Mouse (Mus musculus) kidney, embryonic 16.5 days (tissue): ENCODE measurements at regions not wholly inside any gene's neighbourhood (a gene's known extent, or its start where the extent isn't known, plus 50 kb on each side); places are given as distances from the start of the nearest gene placed in this dataset.

Source experiments
- ATAC-seq: fragments of 200-750 bp; cut with Nextera tagmentation; 2 replicates; pipeline ENCODE4 v1.8.0; 2017; ENCODE audit warnings: moderate TSS enrichment; ENCODE audit not compliant: low FRiP score, low TSS enrichment
- H3K27ac ChIP-seq: fragments of 300-500 bp; sonication (generic); 2 replicates; pipeline ENCODE4 v1.5.1; 2014; ENCODE audit warnings: low read length
- H3K27me3 ChIP-seq: fragments of 300-500 bp; sonication (generic); 2 replicates; pipeline ENCODE4 v1.6.1; 2014; ENCODE audit warnings: low read length, control low read depth, mixed read lengths; ENCODE audit not compliant: insufficient read depth
- H3K36me3 ChIP-seq: fragments of 300-500 bp; sonication (generic); 2 replicates; pipeline ENCODE4 v1.6.1; 2014; ENCODE audit warnings: low read length, control low read depth, mixed read lengths; ENCODE audit not compliant: insufficient read depth
- H3K4me1 ChIP-seq: fragments of 300-500 bp; sonication (generic); 2 replicates; pipeline ENCODE4 v1.6.1; 2014; ENCODE audit warnings: low read length, control low read depth, mixed read lengths; ENCODE audit not compliant: insufficient read depth
- H3K4me2 ChIP-seq: fragments of 300-500 bp; sonication (generic); replicated peaks from 2 replicates; pipeline ENCODE4 v1.6.1; 2014; ENCODE audit warnings: low read depth, low read length
- H3K4me3 ChIP-seq: fragments of 300-500 bp; sonication (generic); 2 replicates; pipeline ENCODE4 v1.5.1; 2014; ENCODE audit warnings: mild to moderate bottlenecking, low read length
- H3K9ac ChIP-seq: fragments of 300-500 bp; sonication (generic); replicated peaks from 2 replicates; pipeline ENCODE4 v1.6.1; 2014; ENCODE audit warnings: low read length
- H3K9me3 ChIP-seq: fragments of 300-500 bp; sonication (generic); 2 replicates; pipeline ENCODE4 v1.6.1; 2016; ENCODE audit warnings: low read length, control low read depth
- WGBS: fragments of 180-500 bp; shearing (Covaris S2); extraction: QIAGEN DNeasy Blood & Tissue Kit; methylation state at CpG from one replicate; pipeline ENCODE4 v1.1.7; 2014; 5-methylcytosine and 5-hydroxymethylcytosine counted together

GRCm38 (mm10) chr12:35293566-35293965 lies 241.3 kb downstream of the Ahr start:
- 77% methylated on average over 2 of the region's 2 CpGs for WGBS
- no peaks in the 10 kb centered on the region for H3K9me3 ChIP-seq
- no peak overlapping the region for H3K4me2 ChIP-seq
- no peaks in the 10 kb centered on the region for H3K27me3 ChIP-seq
- H3K4me3 ChIP-seq, result no peak overlapping the region
- no peak overlapping the region for H3K9ac ChIP-seq
- H3K27ac ChIP-seq, result no peak overlapping the region
- no peaks in the 10 kb centered on the region for H3K4me1 ChIP-seq
- no peak for ATAC-seq
- H3K36me3 ChIP-seq, result no peaks in the 10 kb centered on the region

- no peak overlapping the region for H3K4me3 ChIP-seq
- no peak overlapping the region for H3K9ac ChIP-seq
- no peaks in the 10 kb centered on the region for H3K4me1 ChIP-seq
- WGBS, result 82% methylated on average over 6 of the region's 6 CpGs
- no peak overlapping the region for H3K4me2 ChIP-seq
- no peak overlapping the region for H3K27ac ChIP-seq
- no peaks in the 10 kb centered on the region for H3K9me3 ChIP-seq
- H3K27me3 ChIP-seq, result no peaks in the 10 kb centered on the region
- no peaks in the 10 kb centered on the region for H3K36me3 ChIP-seq
- ATAC-seq, result no peak
Measured at GRCm38 (mm10) chr12:35291941-35292341, 242.9 kb downstream of the Ahr start.

DNA sequence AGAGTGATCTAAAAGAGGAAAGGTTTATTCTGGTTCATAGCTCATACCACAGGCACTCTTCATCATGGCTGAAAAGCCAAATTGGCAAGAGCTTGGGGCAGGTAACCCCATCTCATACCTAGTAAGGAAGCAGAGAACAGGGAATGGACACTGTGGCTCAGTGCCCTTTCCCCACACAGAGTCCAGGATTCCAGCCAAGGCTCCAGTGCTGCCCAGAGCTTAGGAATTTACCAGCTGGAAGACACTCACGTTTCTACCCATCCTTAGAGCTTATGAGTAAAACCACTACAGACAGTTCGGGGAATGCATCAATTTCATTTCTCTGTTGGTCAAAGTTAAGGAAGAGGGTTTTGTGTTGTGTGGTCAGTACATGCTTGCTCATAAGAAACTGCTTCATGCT lies 241.0 kb downstream of the Snx13 start:
- Histone ChIP-seq H3K27ac (no peak overlapping the region), H3K9me3 (no peaks in the 10 kb centered on the region), H3K36me3 (no peaks in the 10 kb centered on the region), H3K4me2 (no peak overlapping the region), H3K4me1 (no peaks in the 10 kb centered on the region), H3K9ac (no peak overlapping the region), H3K27me3 (no peaks in the 10 kb centered on the region), H3K4me3 (no peak overlapping the region)
- ATAC-seq, result no peak
- WGBS, result 82% methylated on average over 2 of the region's 2 CpGs

- WGBS, result 88% methylated on average over 3 of the region's 3 CpGs
- no peaks in the 10 kb centered on the region for H3K36me3 ChIP-seq
- ATAC-seq, result no peak
- H3K9ac ChIP-seq, result no peak overlapping the region
- H3K4me3 ChIP-seq, result no peak overlapping the region
- no peak overlapping the region for H3K27ac ChIP-seq
- no peaks in the 10 kb centered on the region for H3K27me3 ChIP-seq
- no peaks in the 10 kb centered on the region for H3K4me1 ChIP-seq
- H3K4me2 ChIP-seq, result no peak overlapping the region
- H3K9me3 ChIP-seq, result no peaks in the 10 kb centered on the region
Measured at GRCm38 (mm10) chr12:35287570-35287969, 240.6 kb downstream of the Snx13 start.

GRCm38 (mm10) chr12:35286974-35287553 lies 240.1 kb downstream of the Snx13 start:
- 87% methylated on average over 3 of the region's 3 CpGs for WGBS
- Histone ChIP-seq H3K4me2 (no peak overlapping the region), H3K9me3 (no peaks in the 10 kb centered on the region), H3K4me3 (no peak overlapping the region), H3K27ac (no peak overlapping the region), H3K4me1 (no peaks in the 10 kb centered on the region), H3K27me3 (no peaks in the 10 kb centered on the region), H3K9ac (no peak overlapping the region), H3K36me3 (no peaks in the 10 kb centered on the region)
- ATAC-seq, result no peak

- H3K9me3 ChIP-seq, result no peaks in the 10 kb centered on the region
- H3K9ac ChIP-seq, result no peak overlapping the region
- no peak overlapping the region for H3K4me2 ChIP-seq
- no peaks in the 10 kb centered on the region for H3K36me3 ChIP-seq
- no peaks in the 10 kb centered on the region for H3K27me3 ChIP-seq
- no peaks in the 10 kb centered on the region for H3K4me1 ChIP-seq
- ATAC-seq, result no peak
- whole genome bisulfite sequencing, result 76% methylated on average over 2 of the region's 2 CpGs
- no peak overlapping the region for H3K27ac ChIP-seq
- H3K4me3 ChIP-seq, result no peak overlapping the region
Measured at GRCm38 (mm10) chr12:35284345-35284744, 237.4 kb downstream of the Snx13 start.

- Histone ChIP-seq H3K36me3 (no peaks in the 10 kb centered on the region), H3K4me2 (no peak overlapping the region), H3K27ac (no peak overlapping the region), H3K27me3 (no peaks in the 10 kb centered on the region), H3K9me3 (no peaks in the 10 kb centered on the region), H3K4me3 (no peak overlapping the region), H3K4me1 (no peaks in the 10 kb centered on the region), H3K9ac (no peak overlapping the region)
- WGBS, result 43% methylated on average over 5 of the region's 5 CpGs
- no peak for ATAC-seq
Measured at GRCm38 (mm10) chr12:35283925-35284324, 236.9 kb downstream of the Snx13 start.

GRCm38 (mm10) chr12:35283407-35283806 lies 236.4 kb downstream of the Snx13 start:
- no peak overlapping the region for H3K9ac ChIP-seq
- ATAC-seq, result no peak
- no peaks in the 10 kb centered on the region for H3K9me3 ChIP-seq
- no peak overlapping the region for H3K27ac ChIP-seq
- H3K4me3 ChIP-seq, result no peak overlapping the region
- no peaks in the 10 kb centered on the region for H3K27me3 ChIP-seq
- H3K36me3 ChIP-seq, result no peaks in the 10 kb centered on the region
- H3K4me2 ChIP-seq, result no peak overlapping the region
- no peaks in the 10 kb centered on the region for H3K4me1 ChIP-seq

DNA sequence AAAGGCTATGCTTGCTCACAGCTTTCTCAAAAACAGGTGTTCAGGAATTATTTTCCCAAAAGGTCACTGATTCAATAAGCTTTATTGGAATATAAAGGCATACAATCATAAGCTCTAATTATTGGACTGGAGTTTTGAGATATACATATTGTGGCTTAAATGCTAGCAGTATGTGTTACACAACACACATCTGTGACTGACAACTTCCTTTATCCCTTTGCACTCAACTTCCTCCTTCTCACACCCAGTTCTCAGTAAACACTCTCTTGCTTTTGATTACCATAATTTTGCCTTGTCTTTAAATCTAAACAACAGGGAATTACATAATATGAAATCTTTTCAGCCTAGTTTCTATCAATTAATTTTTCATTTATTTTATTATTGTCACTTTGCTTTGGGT lies 222.5 kb downstream of the Snx13 start:
- H3K27me3 ChIP-seq, result no peaks in the 10 kb centered on the region
- H3K4me2 ChIP-seq, result no peak overlapping the region
- no peaks in the 10 kb centered on the region for H3K36me3 ChIP-seq
- H3K9me3 ChIP-seq, result no peaks in the 10 kb centered on the region
- ATAC-seq, result no peak
- no peak overlapping the region for H3K4me3 ChIP-seq
- H3K4me1 ChIP-seq, result no peaks in the 10 kb centered on the region
- H3K27ac ChIP-seq, result no peak overlapping the region
- no peak overlapping the region for H3K9ac ChIP-seq

GRCm38 (mm10) chr12:35268006-35268405 lies 221.0 kb downstream of the Snx13 start:
- ATAC-seq, result no peak
- Histone ChIP-seq H3K4me3 (no peak overlapping the region), H3K27ac (no peak overlapping the region), H3K36me3 (no peaks in the 10 kb centered on the region), H3K4me1 (no peaks in the 10 kb centered on the region), H3K27me3 (no peaks in the 10 kb centered on the region), H3K9ac (no peak overlapping the region), H3K4me2 (no peak overlapping the region), H3K9me3 (no peaks in the 10 kb centered on the region)
- 81% methylated on average over 2 of the region's 2 CpGs for WGBS
